Mouse (Mus musculus): ENCODE data around the gene Fbxo24.

Gene Fbxo24

GRCm38 (mm10) chr5:137601365-137601729 lies 27.5 kb downstream of the Fbxo24 start:
- DNase-seq (ENCODE audit: low spot score in 2 of 2), result no peak

GRCm38 (mm10) chr5:137600619-137601364 lies 28.0 kb downstream of the Fbxo24 start, which contains the start of gene Mospd3:
Mospd3 (minus strand) TSS chr5:137601058.
- DNase-seq (ENCODE audit: low spot score in 2 of 2), result peak; percentile 87 to 94

- no peak for DNase-seq (ENCODE audit: low spot score in 2 of 2)
These were observed 28.6 kb downstream of the Fbxo24 start for GRCm38 (mm10) chr5:137600281-137600618.

- DNase-seq (ENCODE audit: low spot score in 2 of 2), result no peak
These were observed 29.2 kb downstream of the Fbxo24 start for GRCm38 (mm10) chr5:137599600-137599999.

GRCm38 (mm10) chr5:137598100-137598826 lies 30.5 kb downstream of the Fbxo24 start:
- DNase-seq (ENCODE audit: low spot score in 2 of 2), result no peak

GRCm38 (mm10) chr5:137597625-137598024 lies 31.2 kb downstream of the Fbxo24 start:
- DNase-seq (ENCODE audit: low spot score in 2 of 2), result no peak

- DNase-seq (ENCODE audit: low spot score in 2 of 2), result no peak
These were observed 32.1 kb downstream of the Fbxo24 start for GRCm38 (mm10) chr5:137596601-137597261.

- DNase-seq (ENCODE audit: low spot score in 2 of 2), result no peak
These were observed 32.9 kb downstream of the Fbxo24 start for GRCm38 (mm10) chr5:137595921-137596320.

- no peak for DNase-seq (ENCODE audit: low spot score in 2 of 2)
These were observed 38.3 kb downstream of the Fbxo24 start for GRCm38 (mm10) chr5:137590507-137590906.

GRCm38 (mm10) chr5:137584976-137585375 lies 43.8 kb downstream of the Fbxo24 start:
- DNase-seq (ENCODE audit: low spot score in 2 of 2), result peak in 1 of 2 experiments; percentile 68

- DNase-seq (ENCODE audit: low spot score in 2 of 2), result peak; percentile 45 to 67
These were observed 45.1 kb downstream of the Fbxo24 start for GRCm38 (mm10) chr5:137583670-137584169.

- no peak for DNase-seq (ENCODE audit: low spot score in 2 of 2)
These were observed 46.1 kb downstream of the Fbxo24 start for GRCm38 (mm10) chr5:137582702-137583101.

GRCm38 (mm10) chr5:137580246-137580645 lies 48.6 kb downstream of the Fbxo24 start:
- no peak for DNase-seq (ENCODE audit: low spot score in 2 of 2)

- DNase-seq (ENCODE audit: low spot score in 2 of 2), result peak in 1 of 2 experiments; percentile 42
These were observed 54.3 kb downstream of the Fbxo24 start for GRCm38 (mm10) chr5:137574470-137574901.

- DNase-seq (ENCODE audit: low spot score in 2 of 2), result no peak
These were observed 57.9 kb downstream of the Fbxo24 start for GRCm38 (mm10) chr5:137570691-137571586.

GRCm38 (mm10) chr5:137570181-137570580 lies 58.6 kb downstream of the Fbxo24 start:
- DNase-seq (ENCODE audit: low spot score in 2 of 2), result no peak

GRCm38 (mm10) chr5:137569665-137570064 lies 59.1 kb downstream of the Fbxo24 start, which contains the start of gene Tfr2:
Tfr2 (plus strand) TSS chr5:137569840.
- DNase-seq (ENCODE audit: low spot score in 2 of 2), result no peak

GRCm38 (mm10) chr5:137569031-137569430 lies 59.8 kb downstream of the Fbxo24 start:
- no peak for DNase-seq (ENCODE audit: low spot score in 2 of 2)

- DNase-seq (ENCODE audit: low spot score in 2 of 2), result no peak
These were observed 60.5 kb downstream of the Fbxo24 start for GRCm38 (mm10) chr5:137568223-137568798.

GRCm38 (mm10) chr5:137566416-137566815 lies 62.4 kb downstream of the Fbxo24 start:
- no peak for DNase-seq (ENCODE audit: low spot score in 2 of 2)

- no peak for DNase-seq (ENCODE audit: low spot score in 2 of 2)
These were observed 63.1 kb downstream of the Fbxo24 start for GRCm38 (mm10) chr5:137565744-137566143.
